In the genomic region with DNA sequence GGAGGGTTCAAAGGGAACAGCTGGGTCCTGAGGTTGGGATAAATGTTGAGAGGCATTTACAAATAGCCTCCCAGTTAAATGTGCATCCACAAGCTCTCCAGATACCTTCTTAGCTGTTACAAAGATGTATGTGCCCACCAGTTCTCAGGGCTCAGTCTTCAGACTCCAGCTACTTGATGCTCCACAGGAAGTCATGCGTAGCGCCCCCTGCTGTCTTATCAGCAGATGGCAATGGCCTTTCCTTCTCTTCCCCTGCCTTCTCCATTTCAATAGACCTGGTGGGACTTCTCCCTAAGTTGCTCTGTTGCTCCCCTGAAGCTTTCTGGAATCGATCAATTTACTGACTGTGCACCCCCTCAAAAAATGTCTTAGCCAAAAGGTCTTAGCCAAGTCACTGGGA, we compare ENCODE assay signal across 11 mouse cellular contexts. TPM values are rescaled to one million over a fixed set of nuclear protein-coding genes. Genes with fewer than 3 reads are reported as not detected.
A peak's percentile ranks its signal among the peaks of the same experiment; 100 is the strongest.
DNase-seq lines count a peak whose midpoint lies in the region; ATAC-seq and TF ChIP-seq lines count a peak whose summit lies in the region.
"Had no signal": no experiment of that assay in that cellular context is flagged by ENCODE, and none has a peak within 500 bp of the region (broad histone marks: within the 10 kb centered on the region; RNA-seq: fewer than 3 reads in every experiment).

No protein-coding gene starts in this region.

- no peak; the same call in 1 of the 2 replicates for TF ChIP-seq RAD21 in CH12.LX (IDR thresholded peaks at IDR 0.05; ENCODE audit: low read depth, low read length)

- DNase-seq in left cerebral cortex, adult 2 months (ENCODE audit: extremely low spot score in 1 of 2, low spot score in 2 of 2) = no peak
- no peak for DNase-seq in left cerebral cortex, adult 11 months (ENCODE audit: low spot score)
- DNase-seq in CH12.LX (ENCODE audit: extremely low read depth) = peak; percentile 46
- DNase-seq in G1E (ENCODE audit: low spot score) = no peak
- DNase-seq in induced T-regulatory cell, adult 2 months (ENCODE audit: low read depth) = peak; percentile 35
- DNase-seq in urinary bladder, adult 18-20 months (ENCODE audit: low spot score in 2 of 2) = no peak
- DNase-seq in right cerebral cortex, adult 18-20 months = no peak

- H3K27me3 ChIP-seq in CH12.LX (replicated peaks) = peaks cover 75% of the 10 kb centered on the region
- no peaks in the 10 kb centered on the region for H3K27me3 ChIP-seq in G1E (ENCODE audit: insufficient read depth, low read length)
- H3K27me3 ChIP-seq: hindbrain, embryonic 15.5 days had no signal

- no peak for TF ChIP-seq EP300 in CH12.LX (IDR thresholded peaks at IDR 0.05; ENCODE audit: low read length)

- no peak overlapping the region for H3K9ac ChIP-seq in CH12.LX (ENCODE audit: insufficient read depth, low read depth)
- H3K9ac ChIP-seq: hindbrain, embryonic 15.5 days had no signal

- no peak overlapping the region for H3K4me2 ChIP-seq in CH12.LX (ENCODE audit: insufficient read depth, low read depth, poor library complexity, severe bottlenecking)
- H3K4me2 ChIP-seq: heart, embryonic 11.5 days; hindbrain, embryonic 15.5 days had no signal

- no peaks in the 10 kb centered on the region for H3K79me2 ChIP-seq in CH12.LX (replicated peaks; ENCODE audit: control insufficient read depth, extremely low read depth, insufficient read depth, poor library complexity, severe bottlenecking)

- no peaks in the 10 kb centered on the region for H3K4me1 ChIP-seq in CH12.LX (ENCODE audit: control insufficient read depth in 1 of 2, insufficient read depth in 2 of 2)
- H3K4me1 ChIP-seq in G1E (ENCODE audit: insufficient read depth, low read depth, low read length) = no peaks in the 10 kb centered on the region

- in situ Hi-C loops in CH12.LX (cut with MboI; ENCODE audit: low pct_ligation_motif_present, low pct_unique_long_range_greater_than_20kb, low sequenced_read_pairs) = loop anchor here (25.0 kb wide), 1 partner anchor 334 kb away; a partner anchor contains a TSS

- no peaks in the 10 kb centered on the region for H3K36me3 ChIP-seq in CH12.LX (replicated peaks in 1 of 2; ENCODE audit: control insufficient read depth in 1 of 2, insufficient read depth in 1 of 2, low read length in 1 of 2)
- no peaks in the 10 kb centered on the region for H3K36me3 ChIP-seq in G1E (replicated peaks)
- H3K36me3 ChIP-seq: hindbrain, embryonic 15.5 days had no signal

- no peaks in the 10 kb centered on the region for H3K9me3 ChIP-seq in CH12.LX (replicated peaks; ENCODE audit: low read length)
- H3K9me3 ChIP-seq in G1E (replicated peaks) = no peaks in the 10 kb centered on the region
- H3K9me3 ChIP-seq: hindbrain, embryonic 15.5 days had no signal

- TF ChIP-seq CTCF in left cerebral cortex, adult 2 months (IDR thresholded peaks at IDR 0.05) = peak; percentile 16
- TF ChIP-seq CTCF in CH12.LX (conservative IDR thresholded peaks at IDR 0.05 in 1 of 2, IDR thresholded peaks at IDR 0.05 in 1 of 2; ENCODE audit: low read depth in 2 of 2, low read length in 2 of 2) = peak; percentile 46 to 65; a peak in 3 of 4 replicates
- TF ChIP-seq CTCF in G1E (IDR thresholded peaks at IDR 0.05; ENCODE audit: low read depth, low read length) = peak; percentile 27

- intact Hi-C loops in left cerebral cortex, adult 2 months (cut with DNase I) = no loop called here

- H3K27ac ChIP-seq in left cerebral cortex, adult 2 months = no peak overlapping the region
- H3K27ac ChIP-seq in CH12.LX (ENCODE audit: insufficient read depth, low read depth) = no peak overlapping the region
- H3K27ac ChIP-seq: hindbrain, embryonic 15.5 days had no signal

- no peak for ATAC-seq in G1E (ENCODE audit: extremely low read depth, insufficient number of reproducible peaks, low FRiP score, poor library complexity, severe bottlenecking)
- ATAC-seq in megakaryocyte-erythroid progenitor cell, adult 5-6 weeks (replicated peaks; ENCODE audit: low FRiP score, low TSS enrichment, poor library complexity, severe bottlenecking) = no peak

- dilution Hi-C loops in CH12.LX (cut with MboI; ENCODE audit: extremely low pct_ligation_motif_present, extremely low pct_unique_long_range_greater_than_20kb, low sequenced_read_pairs) = no loop called here

- TF ChIP-seq POLR2A in CH12.LX (IDR thresholded peaks at IDR 0.05; ENCODE audit: low read depth, low read length) = no peak

- H3K4me3 ChIP-seq in left cerebral cortex, adult 2 months = no peak overlapping the region
- H3K4me3 ChIP-seq in CH12.LX (replicated peaks in 1 of 3; ENCODE audit: low read depth in 2 of 3, low read length in 2 of 3, poor library complexity in 1 of 3) (no peak overlapping the region), G1E (ENCODE audit: low read depth, low read length) (no peak overlapping the region)
- H3K4me3 ChIP-seq: hindbrain, embryonic 15.5 days; myocyte had no signal

TF ChIP-seq in CH12.LX, 34 proteins besides CTCF, POLR2A, EP300 and RAD21:
- no peak for TF ChIP-seq ZNF384 (IDR thresholded peaks at IDR 0.05; ENCODE audit: low read depth, low read length)
- TF ChIP-seq SMC3 (IDR thresholded peaks at IDR 0.05; ENCODE audit: low read depth, low read length) = peak; percentile 43
- TF ChIP-seq PAX5 (IDR thresholded peaks at IDR 0.05; ENCODE audit: low read length) = no peak
- TF ChIP-seq SIN3A (IDR thresholded peaks at IDR 0.05; ENCODE audit: low read length) = no peak

RNA-seq across cellular contexts. Expression of a gene that starts 27.0 kb away (rescaled TPM):
- 10 to 100 TPM; 27.7 to 28.0 TPM for total RNA-seq in left cerebral cortex, adult 2 months (2021)
- total RNA-seq in CH12.LX (2012; rRNA removed) (65.0 and 74.2 TPM in 2 replicates), CH12.LX (2014; rRNA removed) (112 and 128 TPM in 2 replicates), G1E (2014; fragmentation: Nextera tagmentation) (45.1 and 45.8 TPM in 2 replicates), G1E (2017) (94.0 and 101 TPM in 2 replicates)
- polyA plus RNA-seq in CH12.LX (2012; ENCODE audit: insufficient read length, low read depth) (63.0 and 72.3 TPM in 2 replicates), G1E (2012) (22.2 and 30.0 TPM in 2 replicates)
- 60.0 and 61.5 TPM in 2 replicates for total RNA-seq in megakaryocyte-erythroid progenitor cell, adult 5-6 weeks (2014; fragmentation: Nextera tagmentation)
- total RNA-seq in megakaryocyte-erythroid progenitor cell, adult 5-6 weeks (2017) = 133 and 170 TPM in 2 replicates

Comparison
In these comparisons a context has a peak if more than half of its experiments do, and no peak if none do; other contexts are left out.
1. DNase-seq: peak in CH12.LX (single experiment) and induced T-regulatory cell, adult 2 months (single experiment); none in left cerebral cortex, adult 2 months (0 of 2), left cerebral cortex, adult 11 months (single experiment), G1E (single experiment), urinary bladder, adult 18-20 months (0 of 2) and right cerebral cortex, adult 18-20 months (single experiment).
2. Peak in every context shown above with its lines, with median percentiles within 50 percentile points of each other: CTCF ChIP-seq.